Mouse (Mus musculus): ENCODE results near the gene Cntln.

GRCm38 (mm10) chr4:85168001-85168400, 283.9 kb downstream of the Cntln start:
- TF ChIP-seq POLR2A (IDR thresholded peaks at IDR 0.05; ENCODE audit: extremely low read depth, insufficient read depth, low read length), result no peak
- TF ChIP-seq CTCF (IDR thresholded peaks at IDR 0.05; ENCODE audit: extremely low read depth, insufficient read depth, low read length), result no peak

All from cortical plate, adult 2 months (tissue).